Mouse (Mus musculus) liver, embryonic 14.5 days (tissue): Measurements from ENCODE around the gene Cadm2. TPM values are rescaled to one million over a fixed set of nuclear protein-coding genes. Genes with fewer than 3 reads are reported as not detected.

ENCODE experiments used
- ATAC-seq: fragments of 200-750 bp; cut with Nextera tagmentation; 2 replicates; pipeline ENCODE4 v1.8.0; 2017; ENCODE audit warnings: moderate number of reproducible peaks, mild to moderate bottlenecking, moderate library complexity; ENCODE audit not compliant: insufficient read depth
- DNase-seq, 3 experiments: peaks; one replicate each; pipeline ENCODE4 v3.0.0-alpha.2; 2012 to 2013; ENCODE audit warnings: low read depth in 3 of 3, low spot score in 3 of 3
- H3K27ac ChIP-seq: fragments of 300-500 bp; sonication (generic); 2 replicates; pipeline ENCODE4 v1.5.1; 2014; ENCODE audit warnings: moderate library complexity, mild to moderate bottlenecking, control low read depth, inconsistent platforms
- H3K27me3 ChIP-seq: fragments of 300-500 bp; sonication (generic); 2 replicates; pipeline ENCODE4 v1.6.1; 2014; ENCODE audit warnings: mild to moderate bottlenecking, low read length, moderate library complexity; ENCODE audit not compliant: control insufficient read depth, insufficient read depth
- H3K36me3 ChIP-seq: fragments of 300-500 bp; sonication (generic); replicated peaks from 2 replicates; pipeline ENCODE4 v1.6.1; 2014; ENCODE audit warnings: low read depth; ENCODE audit not compliant: control insufficient read depth, insufficient read depth
- H3K4me1 ChIP-seq, 2 experiments: fragments of 200-500 bp in 1 of 2; fragments of 300-500 bp in 1 of 2; sonication (generic) in 1 of 2; replicated peaks; 2 replicates each; pipeline ENCODE4 v1.6.1; 2012 to 2014; ENCODE audit warnings: antibody characterized with exemption in 1 of 2, inconsistent platforms in 1 of 2, low read length in 1 of 2; ENCODE audit not compliant: control insufficient read depth in 2 of 2, insufficient read depth in 2 of 2
- H3K4me2 ChIP-seq: fragments of 300-500 bp; sonication (generic); 2 replicates; pipeline ENCODE4 v1.6.1; 2014; ENCODE audit warnings: low read depth, mild to moderate bottlenecking, control low read depth, moderate library complexity
- H3K4me3 ChIP-seq, 2 experiments: fragments of 200-500 bp in 1 of 2; fragments of 300-500 bp in 1 of 2; sonication (generic) in 1 of 2; 2 replicates each; pipeline ENCODE4 v1.5.1; 2012 to 2014; ENCODE audit warnings: low read depth in 2 of 2, low read length in 2 of 2, mild to moderate bottlenecking in 2 of 2, control low read depth in 1 of 2, inconsistent platforms in 1 of 2, moderate library complexity in 1 of 2; ENCODE audit not compliant: insufficient read depth in 1 of 2
- H3K9ac ChIP-seq: fragments of 300-500 bp; sonication (generic); replicated peaks from 2 replicates; pipeline ENCODE4 v1.6.1; 2014; ENCODE audit warnings: mild to moderate bottlenecking, control low read depth, moderate library complexity
- H3K9me3 ChIP-seq: fragments of 300-500 bp; sonication (generic); 2 replicates; pipeline ENCODE4 v1.6.1; 2016; ENCODE audit warnings: low read length, mixed read lengths; ENCODE audit not compliant: control insufficient read depth
- CTCF ChIP-seq: IDR thresholded peaks from 2 replicates; pipeline ENCODE4 v1.5.1; 2016; ENCODE audit warnings: antibody characterized with exemption, low read depth, control low read depth
- EP300 ChIP-seq: IDR thresholded peaks from 2 replicates; pipeline ENCODE4 v1.6.1; 2016; ENCODE audit warnings: antibody characterized with exemption, low read depth
- WGBS: fragments of 180-500 bp; shearing (Covaris S2); extraction: QIAGEN DNeasy Blood & Tissue Kit; methylation state at CpG from one replicate; pipeline ENCODE4 v1.1.7; 2014; ENCODE audit not compliant: insufficient replicate concordance; 5-methylcytosine and 5-hydroxymethylcytosine counted together
- polyA plus RNA-seq, 2 experiments: library from polyadenylated mRNA; depleted of rRNA in 1 of 2; stranded (reverse) in 1 of 2; unstranded in 1 of 2; fragments of >200 nt; fragmentation: Nextera tagmentation in 1 of 2; extraction: Ambion mirVana in 1 of 2; gene quantifications; 2 replicates each; pipeline versions ENCODE4 v1.2.1 to v1.2.3; 2012 to 2014

Cadm2 gene
- polyA plus RNA-seq, 2 experiments, result 0.06 TPM; not detected in 1

DNA sequence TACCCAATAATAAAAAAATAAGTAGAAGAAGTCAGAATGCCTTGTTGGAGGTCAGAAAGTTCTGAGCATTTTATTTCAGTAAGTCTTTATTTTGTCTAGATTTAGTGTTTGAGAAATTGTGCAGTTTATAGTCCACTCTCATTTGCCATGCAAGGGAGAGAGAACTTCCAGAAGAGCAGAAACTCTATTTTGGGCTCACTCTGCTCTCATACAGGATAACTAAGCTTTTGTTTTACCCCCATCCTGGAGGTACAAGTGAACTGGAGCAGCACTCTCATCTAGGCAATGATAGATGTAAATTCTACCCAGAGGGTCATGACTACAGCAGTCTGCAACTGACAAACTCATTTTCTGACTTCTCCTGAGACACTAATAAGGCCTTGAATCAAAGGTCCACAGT, 925.9 kb downstream of the Cadm2 start:
- Histone ChIP-seq H3K4me3 (no peak overlapping the region), H3K4me1 (no peaks in the 10 kb centered on the region), H3K4me2 (no peak overlapping the region), H3K36me3 (no peaks in the 10 kb centered on the region), H3K9ac (no peak overlapping the region), H3K27ac (no peak overlapping the region), H3K27me3 (no peaks in the 10 kb centered on the region), H3K9me3 (no peaks in the 10 kb centered on the region)
- TF ChIP-seq EP300, result no peak
- no peak for TF ChIP-seq CTCF
- DNase-seq (no peak), ATAC-seq (no peak)

DNA sequence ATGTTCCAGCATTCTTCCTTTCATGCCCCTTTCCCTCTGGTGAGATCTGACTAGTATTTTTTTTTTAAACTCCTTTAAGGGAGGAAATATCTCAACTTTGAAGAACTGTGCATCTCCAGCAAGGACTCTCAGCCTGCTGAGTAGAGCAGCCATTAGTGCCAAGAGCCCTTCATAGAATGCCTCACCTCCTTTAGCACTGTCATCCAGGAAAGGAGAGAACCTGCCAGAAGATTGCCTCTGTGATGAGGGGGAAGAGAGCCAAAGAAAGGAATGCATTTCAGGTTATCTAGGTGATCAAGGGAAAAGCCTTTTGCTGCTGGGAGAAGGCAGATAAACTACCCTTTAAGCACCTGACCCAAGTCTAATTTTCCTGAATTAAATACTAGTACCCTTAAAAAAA, 943.5 kb downstream of the Cadm2 start:
- TF ChIP-seq EP300, result no peak
- no peak for TF ChIP-seq CTCF
- Histone ChIP-seq H3K4me1 (no peaks in the 10 kb centered on the region), H3K36me3 (no peaks in the 10 kb centered on the region), H3K4me3 (no peak overlapping the region), H3K4me2 (no peak overlapping the region), H3K9me3 (no peaks in the 10 kb centered on the region), H3K9ac (no peak overlapping the region), H3K27ac (no peak overlapping the region), H3K27me3 (no peaks in the 10 kb centered on the region)
- DNase-seq (no peak), ATAC-seq (no peak)

DNA sequence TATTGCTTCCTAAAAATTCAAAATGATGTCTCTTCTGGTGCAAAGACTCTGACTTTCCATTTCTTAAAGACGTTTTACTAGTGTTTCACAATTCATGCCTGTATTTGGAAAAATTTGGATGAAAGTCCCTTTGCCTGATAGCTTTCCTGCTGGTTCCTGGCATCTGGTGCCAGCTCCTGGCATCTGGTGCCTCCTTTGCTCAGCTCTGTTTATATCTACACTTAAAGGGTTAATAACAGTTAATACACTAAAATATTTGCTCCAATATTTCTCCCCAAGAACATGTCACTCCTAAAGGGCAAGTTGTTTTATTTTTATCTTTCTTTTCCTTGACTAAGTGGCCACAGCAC, 969.7 kb downstream of the Cadm2 start:
- Histone ChIP-seq H3K27ac (no peak overlapping the region), H3K4me2 (no peak overlapping the region), H3K36me3 (no peaks in the 10 kb centered on the region), H3K4me3 (no peak overlapping the region), H3K9me3 (no peaks in the 10 kb centered on the region), H3K9ac (no peak overlapping the region), H3K4me1 (no peaks in the 10 kb centered on the region), H3K27me3 (no peaks in the 10 kb centered on the region)
- 39% methylated on average over 1 of the region's 1 CpGs for WGBS
- ATAC-seq (no peak), DNase-seq (no peak)
- TF ChIP-seq CTCF (no peak), EP300 (no peak)

DNA sequence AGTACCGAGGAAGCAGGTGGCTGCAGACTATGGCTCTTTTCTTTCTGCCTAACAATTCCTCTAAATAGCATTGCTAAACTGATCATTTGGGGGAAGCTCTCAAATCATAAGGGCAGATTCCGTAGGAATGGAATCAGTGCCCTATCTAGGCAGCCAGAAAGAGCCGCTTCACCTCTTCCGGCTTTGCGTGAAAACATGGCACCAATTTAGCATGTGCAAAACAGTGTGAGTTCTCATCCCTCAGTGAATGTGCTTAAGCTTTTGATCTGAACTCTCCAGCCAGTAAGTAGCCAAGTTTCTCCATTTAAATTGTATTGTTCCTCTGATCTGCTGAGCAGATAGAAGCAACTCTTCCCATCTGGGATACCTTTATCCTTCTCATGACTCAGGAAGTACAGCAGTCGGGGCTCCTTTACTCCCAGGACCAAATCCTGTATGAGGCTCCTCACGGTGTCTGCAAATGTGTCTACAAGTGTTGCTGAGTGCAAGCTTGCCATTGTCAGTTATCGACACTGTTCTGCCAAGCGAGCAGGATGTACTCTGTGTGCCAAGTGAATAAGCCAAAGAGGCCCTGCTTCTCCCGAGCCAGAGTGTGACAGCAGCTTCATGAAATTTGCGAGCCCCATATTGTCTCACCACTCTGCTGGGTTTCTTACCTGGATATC, 970.2 kb downstream of the Cadm2 start:
- DNase-seq (no peak), ATAC-seq (no peak)
- Histone ChIP-seq H3K9ac (no peak overlapping the region), H3K4me1 (no peaks in the 10 kb centered on the region), H3K27me3 (no peaks in the 10 kb centered on the region), H3K4me2 (no peak overlapping the region), H3K9me3 (no peaks in the 10 kb centered on the region), H3K27ac (no peak overlapping the region), H3K4me3 (no peak overlapping the region), H3K36me3 (no peaks in the 10 kb centered on the region)
- WGBS, result 64% methylated on average over 11 of the region's 11 CpGs
- TF ChIP-seq CTCF (no peak), EP300 (no peak)

DNA sequence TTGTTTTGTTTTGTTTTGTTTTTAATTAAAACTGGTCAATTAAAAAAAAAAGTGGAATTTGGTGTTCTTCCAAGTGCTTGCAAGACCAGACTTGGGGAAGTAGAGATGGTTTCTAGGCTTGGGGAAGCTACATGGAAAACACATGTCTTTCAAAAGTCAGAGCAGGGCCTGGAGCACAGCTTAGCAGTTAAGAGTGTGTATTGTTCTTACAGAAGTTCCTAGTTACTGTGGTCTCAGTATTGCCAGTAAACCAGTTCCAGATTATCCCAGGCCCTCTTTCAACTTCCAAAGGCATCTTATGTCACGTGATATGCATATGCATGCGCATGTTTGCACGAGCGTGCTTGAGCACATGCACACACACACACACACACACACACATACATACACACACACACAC, 972.9 kb downstream of the Cadm2 start:
- 70% methylated on average over 4 of the region's 4 CpGs for WGBS
- Histone ChIP-seq H3K27me3 (no peaks in the 10 kb centered on the region), H3K27ac (no peak overlapping the region), H3K4me3 (no peak overlapping the region), H3K36me3 (no peaks in the 10 kb centered on the region), H3K4me1 (no peaks in the 10 kb centered on the region), H3K9me3 (no peaks in the 10 kb centered on the region), H3K9ac (no peak overlapping the region), H3K4me2 (no peak overlapping the region)
- ATAC-seq, result no peak
- no peak for DNase-seq
- TF ChIP-seq CTCF (no peak), EP300 (no peak)
